Mouse (Mus musculus): ENCODE results near the gene Dlx4. TPM values are rescaled to one million over a fixed set of nuclear protein-coding genes. Genes with fewer than 3 reads are reported as not detected.

The Dlx4 gene
- total RNA-seq, 2 experiments from 2014 or later, result not detected

DNA sequence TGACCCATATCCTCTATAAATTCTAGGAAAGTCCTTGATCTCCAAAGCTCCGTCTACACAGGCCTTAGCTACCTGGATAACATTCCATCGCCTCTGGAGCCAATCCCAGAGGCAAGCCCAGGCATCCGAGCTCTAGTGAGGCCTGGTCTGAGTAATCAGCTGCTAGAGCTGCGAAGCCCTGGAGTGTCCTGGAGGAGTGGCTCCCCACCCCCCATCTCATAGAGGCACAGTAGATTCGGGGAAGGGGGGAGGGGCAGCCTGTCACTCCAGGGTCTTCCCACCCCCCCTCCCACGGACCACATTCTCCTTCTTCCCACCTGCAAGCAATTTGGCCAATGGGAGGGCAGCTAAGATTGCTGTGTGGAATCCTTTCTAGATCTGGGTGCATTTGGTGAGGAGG lies 8.8 kb downstream of the Dlx4 start:
- Histone ChIP-seq H3K27ac (no peak overlapping the region), H3K4me3 (no peak overlapping the region)
- DNase-seq (ENCODE audit: extremely low spot score in 1 of 2, low spot score in 2 of 2), result no peak
- intact Hi-C loops (cut with DNase I), result no loop called here
- no peak for TF ChIP-seq CTCF (IDR thresholded peaks at IDR 0.05)

DNA sequence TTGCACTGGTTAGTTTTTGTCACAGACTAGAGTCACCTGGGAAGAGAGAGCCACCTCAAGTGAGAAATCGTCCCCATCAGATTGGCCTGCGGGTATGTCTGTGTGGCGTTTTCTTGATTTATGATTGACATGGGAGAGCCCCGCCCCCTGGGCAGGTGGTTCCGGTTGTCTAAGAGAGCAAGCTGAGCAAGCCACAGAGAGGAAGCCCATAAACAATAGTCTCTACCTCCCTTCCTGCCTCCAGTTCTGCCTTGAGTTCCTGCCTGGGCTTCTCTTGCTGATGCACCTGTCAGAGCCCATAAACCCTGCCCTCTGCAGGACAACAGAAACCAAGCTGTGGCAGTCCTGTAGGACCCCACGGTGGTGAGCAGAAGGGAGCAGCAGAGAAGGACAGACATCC lies 12.7 kb downstream of the Dlx4 start:
- TF ChIP-seq CTCF (IDR thresholded peaks at IDR 0.05), result no peak

DNA sequence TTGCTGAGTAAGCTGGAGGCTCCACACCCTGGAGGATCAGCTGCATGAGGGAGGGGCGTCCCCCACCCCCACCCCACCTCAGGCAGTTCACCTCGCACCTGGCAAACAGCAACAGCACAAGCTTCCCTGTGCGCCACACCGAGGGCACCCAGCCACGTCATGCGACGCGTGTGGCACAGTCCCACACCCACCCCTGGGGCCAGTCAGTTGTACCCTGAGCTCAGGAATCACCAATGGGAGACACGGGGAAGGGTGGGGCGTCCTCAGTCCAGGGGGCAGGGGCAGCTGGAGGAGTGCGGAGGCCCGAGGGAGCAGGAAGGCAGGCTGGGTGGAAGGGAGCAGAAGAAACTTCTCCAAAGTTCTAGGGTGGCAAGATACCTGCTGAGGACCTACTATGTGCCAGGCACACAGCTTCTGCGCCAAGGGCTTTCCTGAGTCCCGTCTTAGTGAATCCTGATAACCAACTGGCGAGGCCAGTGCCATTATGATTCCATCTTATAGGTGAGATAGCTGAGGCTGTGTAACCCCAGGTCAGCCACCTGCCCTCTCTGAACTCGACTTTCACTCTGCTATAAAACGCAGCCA lies 15.3 kb downstream of the Dlx4 start:
- Histone ChIP-seq H3K4me3 (no peak overlapping the region), H3K27ac (no peak overlapping the region)
- no peak for TF ChIP-seq CTCF (IDR thresholded peaks at IDR 0.05)
- DNase-seq (ENCODE audit: extremely low spot score in 1 of 2, low spot score in 2 of 2), result no peak
- intact Hi-C loops (cut with DNase I), result no loop called here

More for the DNA sequence above, 12.7 kb downstream of the Dlx4 start:
- Histone ChIP-seq H3K27ac (no peak overlapping the region), H3K4me3 (no peak overlapping the region)
- intact Hi-C loops (cut with DNase I), result no loop called here
- DNase-seq (ENCODE audit: extremely low spot score in 1 of 2, low spot score in 2 of 2), result no peak

DNA sequence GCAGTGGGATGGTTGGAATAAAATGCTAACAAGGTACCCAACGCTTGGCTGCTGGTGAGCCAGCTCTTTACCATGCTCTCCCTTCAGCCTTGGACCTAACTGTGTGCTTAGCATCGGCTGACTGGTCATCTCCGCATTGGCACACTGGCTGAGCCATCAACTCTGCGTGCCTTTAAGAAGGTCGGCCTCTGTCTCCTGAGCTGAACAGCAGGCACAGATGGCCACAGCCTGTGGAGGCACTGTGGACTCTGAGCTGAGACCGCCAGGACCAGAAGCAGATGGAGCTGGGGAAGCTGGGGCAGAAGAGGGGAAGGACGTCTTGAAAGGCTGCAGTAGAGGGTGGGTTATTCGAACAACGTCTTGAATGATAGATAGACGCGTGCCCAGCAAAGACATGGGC lies 17.7 kb downstream of the Dlx4 start:
- intact Hi-C loops (cut with DNase I), result no loop called here
- DNase-seq (ENCODE audit: extremely low spot score in 1 of 2, low spot score in 2 of 2), result no peak
- TF ChIP-seq CTCF (IDR thresholded peaks at IDR 0.05), result no peak
- Histone ChIP-seq H3K4me3 (no peak overlapping the region), H3K27ac (no peak overlapping the region)

DNA sequence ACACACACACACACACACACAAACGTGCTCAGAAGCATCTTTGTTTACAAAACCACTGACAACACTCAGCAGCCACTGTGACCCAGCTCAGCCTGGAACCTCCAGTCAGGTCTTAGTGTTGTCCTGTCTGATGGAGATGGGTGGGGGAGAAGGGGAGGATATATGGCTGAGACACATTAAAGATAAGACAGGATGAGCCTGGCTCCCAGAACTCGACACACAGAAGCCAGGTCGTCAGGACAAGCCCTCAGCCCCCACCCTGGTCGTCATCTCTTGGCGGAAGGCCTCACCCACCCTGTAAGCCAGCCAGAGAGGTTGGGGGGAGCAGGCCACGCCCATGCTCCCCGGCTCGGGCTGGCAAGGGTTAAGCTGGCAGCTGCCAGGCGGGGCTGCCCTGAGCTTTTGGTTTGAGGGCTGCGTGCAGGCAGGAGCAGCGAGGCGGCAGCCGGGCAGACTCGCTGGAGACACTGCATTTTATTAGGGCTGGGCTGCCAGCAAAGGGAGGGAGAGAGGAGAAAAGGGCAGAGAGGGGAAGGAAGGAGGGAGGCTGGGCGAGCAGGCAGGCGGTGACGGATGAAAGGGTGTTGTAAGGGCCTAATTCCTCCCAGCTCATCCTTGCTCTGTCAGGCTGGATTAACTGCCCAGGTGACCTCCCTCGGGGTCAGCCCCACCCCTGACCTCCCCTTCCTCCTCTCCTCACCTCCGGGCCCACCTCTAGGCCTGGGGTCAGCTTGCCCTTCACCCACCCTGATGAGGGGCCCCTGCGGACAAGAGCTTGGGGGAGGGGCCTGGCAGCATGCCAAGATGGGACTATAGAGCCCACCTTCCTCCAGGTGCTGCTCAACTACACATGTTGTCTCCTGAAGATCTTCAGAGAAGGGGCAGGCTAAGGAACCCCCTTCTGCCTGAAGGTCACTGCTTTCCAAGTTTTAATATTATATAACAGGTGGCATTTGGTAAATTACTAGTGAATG lies 19.5 kb downstream of the Dlx4 start:
- no peak overlapping the region for H3K27ac ChIP-seq
- H3K4me3 ChIP-seq, result no peak overlapping the region
- DNase-seq (ENCODE audit: extremely low spot score in 1 of 2, low spot score in 2 of 2), result no peak
- no peak for TF ChIP-seq CTCF (IDR thresholded peaks at IDR 0.05)
- intact Hi-C loops (cut with DNase I), result no loop called here

DNA sequence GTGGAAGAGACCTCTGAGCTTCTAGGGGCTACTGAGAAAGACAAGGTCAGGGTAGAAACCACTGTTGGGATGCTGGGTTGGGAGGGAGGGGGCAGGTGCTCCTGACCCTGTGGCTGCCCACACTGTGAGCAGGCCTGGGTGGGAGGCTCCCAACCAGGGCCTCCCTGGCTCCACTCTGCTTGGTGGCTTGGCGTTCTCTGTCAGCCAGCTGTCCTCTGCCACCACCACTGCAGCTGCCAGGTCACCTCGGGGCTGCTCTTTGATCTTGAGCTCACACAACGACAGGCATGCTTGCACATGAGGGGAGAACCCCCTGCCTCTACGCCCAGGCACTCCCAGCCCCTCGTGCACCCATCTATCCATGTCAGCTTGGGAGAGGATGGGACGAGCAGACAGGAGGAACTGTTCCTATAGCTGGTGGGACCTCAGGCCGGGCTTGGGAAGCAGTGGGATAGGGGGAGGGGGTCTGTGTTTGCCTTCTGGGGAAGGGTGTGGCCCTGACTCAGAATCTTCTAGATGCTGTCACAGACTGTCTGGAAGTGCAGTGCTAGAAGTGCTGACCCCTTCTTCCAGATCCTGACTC lies 20.6 kb downstream of the Dlx4 start:
- no peak for TF ChIP-seq CTCF (IDR thresholded peaks at IDR 0.05)
- Histone ChIP-seq H3K27ac (no peak overlapping the region), H3K4me3 (no peak overlapping the region)
- intact Hi-C loops (cut with DNase I), result no loop called here
- DNase-seq (ENCODE audit: extremely low spot score in 1 of 2, low spot score in 2 of 2), result no peak

DNA sequence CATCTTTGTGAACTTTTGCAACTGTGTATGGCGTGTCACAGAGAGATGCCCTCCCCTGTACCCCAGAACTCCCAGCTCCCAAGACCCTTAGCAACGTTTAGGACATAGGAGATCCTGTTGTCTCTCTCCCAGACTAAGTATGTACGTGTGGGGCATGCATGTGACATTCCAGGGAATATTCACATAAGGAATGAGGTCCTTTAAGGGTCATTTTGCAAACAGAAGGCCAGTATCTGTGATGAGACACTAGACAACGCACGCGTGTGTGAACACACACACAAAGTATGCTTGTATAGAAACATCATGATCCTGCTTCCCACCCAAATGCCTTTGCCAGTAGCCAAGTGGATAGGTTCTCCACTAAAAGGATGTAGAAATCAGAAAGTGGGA lies 24.0 kb downstream of the Dlx4 start:
- TF ChIP-seq CTCF (IDR thresholded peaks at IDR 0.05), result no peak
- intact Hi-C loops (cut with DNase I), result no loop called here
- no peak for DNase-seq (ENCODE audit: extremely low spot score in 1 of 2, low spot score in 2 of 2)
- H3K4me3 ChIP-seq, result no peak overlapping the region
- H3K27ac ChIP-seq, result no peak overlapping the region

DNA sequence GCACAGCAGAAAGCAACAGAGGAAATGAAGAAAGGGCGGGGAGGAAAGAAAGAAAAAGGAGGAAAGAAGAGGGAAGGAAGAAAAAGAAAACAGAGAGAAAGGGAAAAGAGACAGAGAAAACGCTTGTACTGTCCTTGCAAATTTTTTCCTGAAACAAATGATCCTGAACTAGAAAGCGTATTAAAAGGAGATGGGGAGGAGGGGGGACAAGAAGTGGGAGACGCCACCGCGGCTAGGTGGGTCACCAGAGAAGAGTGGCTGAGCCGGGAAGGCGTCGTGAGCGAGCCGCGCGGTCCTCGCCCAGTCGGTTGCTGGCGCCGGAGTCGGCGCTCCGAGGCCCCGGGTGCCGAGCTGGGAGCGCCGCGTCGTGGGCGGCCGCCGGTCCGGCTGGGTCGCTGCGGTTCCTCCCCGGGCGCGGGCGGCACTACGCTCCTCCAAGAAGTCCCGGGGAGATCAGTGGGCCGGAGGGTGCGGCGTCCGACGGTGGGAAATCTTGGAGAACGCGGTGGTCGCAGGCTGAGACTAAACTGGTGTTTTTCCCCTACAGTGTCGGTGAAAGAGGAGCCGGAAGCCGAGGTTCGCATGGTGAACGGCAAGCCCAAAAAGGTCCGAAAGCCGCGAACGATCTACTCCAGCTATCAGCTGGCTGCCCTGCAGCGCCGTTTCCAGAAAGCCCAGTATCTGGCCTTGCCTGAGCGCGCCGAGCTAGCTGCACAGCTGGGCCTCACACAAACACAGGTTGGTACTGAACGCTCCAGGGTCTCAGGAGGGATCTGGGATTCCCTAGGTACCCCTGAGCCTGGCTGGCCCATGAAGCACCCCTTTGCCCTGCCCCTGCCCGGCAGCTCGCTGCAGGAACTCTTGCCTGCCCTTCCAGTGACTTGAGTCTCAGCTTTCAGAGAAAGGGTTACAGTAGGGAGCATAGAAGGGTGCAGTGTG lies 24.6 kb downstream of the Dlx4 start:
- DNase-seq (ENCODE audit: extremely low spot score in 1 of 2, low spot score in 2 of 2), result no peak
- no peak for TF ChIP-seq CTCF (IDR thresholded peaks at IDR 0.05)
- intact Hi-C loops (cut with DNase I), result no loop called here
- H3K4me3 ChIP-seq, result no peak overlapping the region
- H3K27ac ChIP-seq, result no peak overlapping the region

DNA sequence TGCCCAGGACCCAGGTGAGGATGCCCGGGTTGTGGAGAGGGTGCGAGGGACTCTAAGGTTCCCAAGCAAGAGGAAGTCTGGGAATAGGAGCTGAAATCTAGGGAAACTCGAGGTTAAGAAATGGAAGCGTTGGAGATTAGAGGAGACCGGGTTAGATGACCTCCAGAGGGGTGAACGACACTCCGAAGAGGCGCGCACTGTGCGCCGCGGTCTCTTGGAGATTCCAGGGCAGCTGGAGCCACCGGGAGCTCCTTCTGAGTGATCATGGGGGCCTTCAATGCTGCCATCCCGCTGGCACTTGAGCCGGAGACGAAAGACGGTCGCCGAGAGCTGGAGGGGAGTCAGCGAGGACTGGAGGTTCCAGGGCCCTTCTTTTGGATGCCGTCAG lies 25.4 kb downstream of the Dlx4 start:
- Histone ChIP-seq H3K27ac (no peak overlapping the region), H3K4me3 (no peak overlapping the region)
- DNase-seq (ENCODE audit: extremely low spot score in 1 of 2, low spot score in 2 of 2), result no peak
- TF ChIP-seq CTCF (IDR thresholded peaks at IDR 0.05), result no peak
- intact Hi-C loops (cut with DNase I), result no loop called here

DNA sequence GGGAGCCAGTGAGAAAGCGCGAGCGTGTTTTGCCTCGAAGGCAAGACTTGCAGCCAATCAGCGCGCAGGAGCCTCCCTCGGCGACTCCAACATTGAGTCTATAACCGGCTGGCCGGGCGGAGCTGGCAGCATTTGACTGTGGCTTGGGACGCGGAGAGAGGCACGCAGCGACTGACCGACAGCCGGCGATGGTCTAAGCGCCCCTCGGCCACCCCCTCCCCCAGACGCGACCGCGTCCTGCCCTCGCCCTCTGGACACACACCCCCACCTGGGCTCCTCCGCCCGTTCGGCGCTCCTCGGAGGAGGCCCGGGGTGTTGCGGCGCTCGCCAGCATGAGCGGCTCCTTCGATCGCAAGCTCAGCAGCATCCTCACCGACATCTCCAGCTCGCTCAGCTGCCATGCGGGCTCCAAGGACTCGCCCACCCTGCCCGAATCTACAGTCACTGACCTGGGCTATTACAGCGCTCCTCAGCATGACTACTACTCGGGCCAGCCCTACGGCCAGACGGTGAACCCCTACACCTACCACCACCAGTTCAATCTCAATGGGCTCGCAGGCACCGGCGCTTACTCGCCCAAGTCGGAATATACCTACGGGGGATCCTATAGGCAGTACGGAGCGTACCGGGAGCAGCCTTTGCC lies 26.0 kb downstream of the Dlx4 start, which contains the start of gene Dlx3:
Dlx3 (plus strand) TSS at position 130 of the 643 bp plus-strand sequence.
- no peak within 1 kb of the TSS for H3K27ac ChIP-seq
- H3K4me3 ChIP-seq, result 0 out of 2 replicates have a peak within 1 kb of the TSS, but pooled peaks have one; percentile 7
- intact Hi-C loops (cut with DNase I), result loop anchor here (2.0 kb wide), 1 partner anchor 401 kb away; no protein-coding TSS in a partner anchor
- no peak for DNase-seq (ENCODE audit: extremely low spot score in 1 of 2, low spot score in 2 of 2)
- TF ChIP-seq CTCF (IDR thresholded peaks at IDR 0.05), result no peak

DNA sequence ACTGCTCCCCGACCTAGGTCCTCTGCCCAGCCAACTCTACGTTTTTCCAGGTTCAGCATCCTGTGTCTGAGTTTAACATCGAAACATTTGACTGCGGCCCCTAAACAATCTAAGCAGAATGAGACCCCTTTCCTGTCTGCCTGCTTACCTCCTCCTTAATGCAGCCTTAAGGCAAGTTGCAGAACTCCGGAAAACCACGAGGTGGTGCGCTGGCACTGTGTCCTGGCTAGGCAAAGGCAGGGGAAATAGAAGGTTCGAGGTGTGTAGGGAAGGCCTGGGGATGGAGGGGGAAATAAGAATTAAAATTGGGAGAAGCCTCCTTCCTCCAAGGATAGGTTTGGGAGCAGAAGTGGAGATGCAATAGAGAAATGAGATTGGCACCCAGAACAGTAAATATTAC lies 27.6 kb downstream of the Dlx4 start:
- Histone ChIP-seq H3K4me3 (no peak overlapping the region), H3K27ac (no peak overlapping the region)
- TF ChIP-seq CTCF (IDR thresholded peaks at IDR 0.05), result peak; percentile 89
- DNase-seq (ENCODE audit: extremely low spot score in 1 of 2, low spot score in 2 of 2), result peak; percentile 63 to 81
- intact Hi-C loops (cut with DNase I), result loop anchor here (2.0 kb wide), 1 partner anchor 402 kb away; no protein-coding TSS in a partner anchor
